Comparison of ENCODE assay signal across 9 mouse cellular contexts in genomic region chr10:18602030-18602429, GRCm38 (mm10). TPM values are rescaled to one million over a fixed set of nuclear protein-coding genes. Genes with fewer than 3 reads are reported as not detected.
A peak's percentile ranks its signal among the peaks of the same experiment; 100 is the strongest.
DNase-seq lines count a peak whose midpoint lies in the region; ATAC-seq and TF ChIP-seq lines count a peak whose summit lies in the region.
"Had no signal": no experiment of that assay in that cellular context is flagged by ENCODE, and none has a peak within 500 bp of the region (broad histone marks: within the 10 kb centered on the region; RNA-seq: fewer than 3 reads in every experiment).

No protein-coding gene starts in this region.

- TF ChIP-seq EP300 in lung, postnatal 0 days (IDR thresholded peaks at IDR 0.05), result no peak

- no peak overlapping the region for H3K4me3 ChIP-seq in E14TG2a.4 (replicated peaks; ENCODE audit: low read length)
- H3K4me3 ChIP-seq in cortical plate, adult 2 months (ENCODE audit: insufficient read depth, low read length), result no peak overlapping the region
- H3K4me3 ChIP-seq in lung, postnatal 0 days (ENCODE audit: low read depth, low read length), result no peak overlapping the region
- H3K4me3 ChIP-seq: limb, embryonic 15.5 days had no signal

- intact Hi-C loops in gastrocnemius, postnatal 36 days (cut with DNase I), result no loop called here

- no peak for ATAC-seq in lung, postnatal 0 days

- peaks cover 8% of the 10 kb centered on the region for H3K4me1 ChIP-seq in E14TG2a.4 (replicated peaks; ENCODE audit: low read depth, low read length)
- no peaks in the 10 kb centered on the region for H3K4me1 ChIP-seq in cortical plate, adult 2 months (ENCODE audit: control insufficient read depth, insufficient read depth, low read length)
- no peaks in the 10 kb centered on the region for H3K4me1 ChIP-seq in lung, postnatal 0 days (ENCODE audit: insufficient read depth, low read depth, low read length)
- H3K4me1 ChIP-seq: limb, embryonic 15.5 days had no signal

- H3K9ac ChIP-seq in lung, postnatal 0 days (replicated peaks; ENCODE audit: low read depth), result no peak overlapping the region
- H3K9ac ChIP-seq: limb, embryonic 15.5 days had no signal

- H3K9me3 ChIP-seq in E14TG2a.4 (ENCODE audit: low read length), result no peaks in the 10 kb centered on the region
- no peaks in the 10 kb centered on the region for H3K9me3 ChIP-seq in lung, postnatal 0 days (ENCODE audit: low read length)
- H3K9me3 ChIP-seq: limb, embryonic 15.5 days had no signal

- no peaks in the 10 kb centered on the region for H3K36me3 ChIP-seq in E14TG2a.4 (ENCODE audit: insufficient read depth, low read length)
- H3K36me3 ChIP-seq in lung, postnatal 0 days (ENCODE audit: insufficient read depth, low read length), result no peaks in the 10 kb centered on the region
- H3K36me3 ChIP-seq: limb, embryonic 15.5 days had no signal

- no peaks in the 10 kb centered on the region for H3K27me3 ChIP-seq in E14TG2a.4 (ENCODE audit: insufficient read depth, low read length)
- no peaks in the 10 kb centered on the region for H3K27me3 ChIP-seq in lung, postnatal 0 days (replicated peaks; ENCODE audit: insufficient read depth, low read length)
- H3K27me3 ChIP-seq: limb, embryonic 15.5 days had no signal

- no peak overlapping the region for H3K4me2 ChIP-seq in lung, postnatal 0 days (replicated peaks; ENCODE audit: low read depth, low read length)
- H3K4me2 ChIP-seq: limb, embryonic 15.5 days had no signal

- peak; percentile 75 for TF ChIP-seq CTCF in E14TG2a.4 (conservative IDR thresholded peaks at IDR 0.05; ENCODE audit: low read length)
- TF ChIP-seq CTCF in cortical plate, adult 2 months (IDR thresholded peaks at IDR 0.05; ENCODE audit: extremely low read depth, insufficient read depth, low read length), result peak; percentile 76
- peak; percentile 80 for TF ChIP-seq CTCF in lung, postnatal 0 days (IDR thresholded peaks at IDR 0.05)

- no peak for TF ChIP-seq POLR2A in cortical plate, adult 2 months (IDR thresholded peaks at IDR 0.05; ENCODE audit: extremely low read depth, insufficient read depth, low read length)

- DNase-seq in adrenal gland, adult 18-20 months (ENCODE audit: low spot score in 2 of 2), result peak; percentile 75 to 77
- DNase-seq in gastrocnemius, postnatal 36 days, result peak; percentile 51 to 63
- peak; percentile 62 to 91 for DNase-seq in layer of hippocampus, adult 18-20 months (ENCODE audit: low spot score in 2 of 2)
- peak; percentile 58 for DNase-seq in lung, postnatal 0 days (ENCODE audit: low spot score)
- peak; percentile 47 for DNase-seq in retina, postnatal 7 days (ENCODE audit: low read depth, low spot score)
- peak; percentile 73 for DNase-seq in urinary bladder, postnatal 25 days (ENCODE audit: low spot score)

- WGBS in lung, postnatal 0 days, result 14% methylated on average over 4 of the region's 4 CpGs

- no peak overlapping the region for H3K27ac ChIP-seq in cortical plate, adult 2 months (ENCODE audit: insufficient read depth, low read length)
- no peak overlapping the region for H3K27ac ChIP-seq in lung, postnatal 0 days (ENCODE audit: low read length)
- H3K27ac ChIP-seq: limb, embryonic 15.5 days had no signal

RNA-seq across cellular contexts. Expression of gene Hebp2, which starts 56.2 kb away (rescaled TPM):
- 1 to 10 TPM; 4.7 to 6.6 TPM for total RNA-seq in adrenal gland, adult 18-20 months (2021)
- 2.8 and 3.4 TPM in 2 replicates for polyA plus RNA-seq in cortical plate, adult 2 months (2012; rRNA removed)
- under 1 TPM; 0.61 to 0.86 TPM for total RNA-seq in gastrocnemius, postnatal 36 days (2021)
- total RNA-seq in layer of hippocampus, adult 18-20 months (2021), result 1 to 10 TPM; 3.4 to 4.2 TPM
- polyA plus RNA-seq in lung, postnatal 0 days (2015; fragmentation: Nextera tagmentation; extraction: Ambion mirVana), result 2.7 and 3.4 TPM in 2 replicates
